Mouse (Mus musculus) lung, embryonic 15.5 days (tissue): ENCODE results near the gene Pik3r4. TPM values are rescaled to one million over a fixed set of nuclear protein-coding genes. Genes with fewer than 3 reads are reported as not detected.

Experiments
- ATAC-seq: fragments of 200-750 bp; cut with Nextera tagmentation; 2 replicates; pipeline ENCODE4 v1.8.0; 2017; ENCODE audit warnings: moderate number of reproducible peaks, borderline replicate concordance; ENCODE audit not compliant: low FRiP score, low TSS enrichment; ENCODE audit errors: extremely low read depth
- H3K27ac ChIP-seq: fragments of 300-500 bp; sonication (generic); 2 replicates; pipeline ENCODE4 v1.5.1; 2015; ENCODE audit warnings: moderate library complexity, mild to moderate bottlenecking, inconsistent platforms
- H3K27me3 ChIP-seq: fragments of 300-500 bp; sonication (generic); 2 replicates; pipeline ENCODE4 v1.6.1; 2015; ENCODE audit warnings: inconsistent platforms
- H3K36me3 ChIP-seq: fragments of 300-500 bp; sonication (generic); 2 replicates; pipeline ENCODE4 v1.6.1; 2015; ENCODE audit warnings: inconsistent platforms
- H3K4me1 ChIP-seq: fragments of 300-500 bp; sonication (generic); 2 replicates; pipeline ENCODE4 v1.6.1; 2015; ENCODE audit warnings: inconsistent platforms
- H3K4me2 ChIP-seq: fragments of 300-500 bp; sonication (generic); 2 replicates; pipeline ENCODE4 v1.6.1; 2015; ENCODE audit warnings: inconsistent platforms, mild to moderate bottlenecking, moderate library complexity
- H3K4me3 ChIP-seq: fragments of 300-500 bp; sonication (generic); 2 replicates; pipeline ENCODE4 v1.5.1; 2015; ENCODE audit warnings: mild to moderate bottlenecking, inconsistent platforms
- H3K9ac ChIP-seq: fragments of 300-500 bp; sonication (generic); 2 replicates; pipeline ENCODE4 v1.6.1; 2015; ENCODE audit warnings: inconsistent platforms
- H3K9me3 ChIP-seq: fragments of 300-500 bp; sonication (generic); 2 replicates; pipeline ENCODE4 v1.6.1; 2016; ENCODE audit warnings: inconsistent platforms
- WGBS: fragments of 180-500 bp; shearing (Covaris S2); methylation state at CpG from one replicate; pipeline ENCODE4 v1.1.7; 2015; 5-methylcytosine and 5-hydroxymethylcytosine counted together
- polyA plus RNA-seq: library from polyadenylated mRNA; unstranded; fragments of >200 nt; fragmentation: Nextera tagmentation; extraction: Ambion mirVana; gene quantifications from 2 replicates; pipeline ENCODE4 v1.2.1, GENCODE M21; 2015

Gene Pik3r4
- polyA plus RNA-seq, 1 experiment from 2014 or later, result 20.4 TPM

GRCm38 (mm10) chr9:105670916-105671315, 28.1 kb downstream of the Pik3r4 start:
- no peak for ATAC-seq
- H3K9me3 ChIP-seq, result no peaks in the 10 kb centered on the region
- H3K36me3 ChIP-seq, result peaks cover 21% of the 10 kb centered on the region
- H3K27ac ChIP-seq, result peak overlapping the region; percentile 22; the same call in 1 of the 2 replicates
- H3K4me1 ChIP-seq, result 0 out of 2 replicates have a peak, but pooled peaks cover 3% of the 10 kb centered on the region
- H3K4me3 ChIP-seq, result no peak overlapping the region
- no peak overlapping the region for H3K9ac ChIP-seq
- 51% methylated on average over 4 of the region's 4 CpGs for WGBS
- H3K27me3 ChIP-seq, result no peaks in the 10 kb centered on the region
- no peak overlapping the region for H3K4me2 ChIP-seq

DNA sequence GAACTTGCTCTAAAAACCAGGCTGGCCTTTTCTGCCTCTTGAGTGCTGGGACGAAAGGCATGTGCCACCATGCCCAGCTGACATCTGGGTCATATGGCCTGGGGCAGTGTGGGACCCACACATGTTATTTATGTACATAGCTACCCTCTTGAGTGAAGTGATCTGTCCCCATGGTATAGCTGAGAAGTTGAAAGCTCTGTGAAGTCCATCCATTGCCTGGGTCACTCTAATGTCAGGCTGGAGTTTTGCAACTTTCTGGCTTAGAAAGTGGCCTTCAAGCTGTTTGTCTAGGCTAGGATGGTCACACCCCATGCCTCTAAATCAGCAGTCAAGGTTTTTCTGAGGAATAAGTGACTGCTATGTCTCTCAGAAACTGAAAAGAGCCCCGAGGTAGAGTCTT, 29.3 kb downstream of the Pik3r4 start:
- ATAC-seq, result no peak
- 0 out of 2 replicates have a peak overlapping the region, but pooled peaks have one; percentile 5 for H3K27ac ChIP-seq
- H3K4me3 ChIP-seq, result no peak overlapping the region
- H3K36me3 ChIP-seq, result peaks cover 25% of the 10 kb centered on the region
- H3K27me3 ChIP-seq, result no peaks in the 10 kb centered on the region
- no peaks in the 10 kb centered on the region for H3K9me3 ChIP-seq
- 58% methylated on average over 2 of the region's 2 CpGs for WGBS
- H3K9ac ChIP-seq, result no peak overlapping the region
- no peak overlapping the region for H3K4me2 ChIP-seq
- 0 out of 2 replicates have a peak, but pooled peaks cover 3% of the 10 kb centered on the region for H3K4me1 ChIP-seq

GRCm38 (mm10) chr9:105675941-105676340, 33.2 kb downstream of the Pik3r4 start:
- Histone ChIP-seq H3K9ac (no peak overlapping the region), H3K9me3 (no peaks in the 10 kb centered on the region), H3K4me1 (0 out of 2 replicates have a peak, but pooled peaks cover 3% of the 10 kb centered on the region), H3K4me3 (no peak overlapping the region), H3K36me3 (peaks cover 21% of the 10 kb centered on the region), H3K27ac (no peak overlapping the region), H3K4me2 (no peak overlapping the region), H3K27me3 (no peaks in the 10 kb centered on the region)
- WGBS, result 57% methylated on average over 11 of the region's 11 CpGs
- no peak for ATAC-seq

DNA sequence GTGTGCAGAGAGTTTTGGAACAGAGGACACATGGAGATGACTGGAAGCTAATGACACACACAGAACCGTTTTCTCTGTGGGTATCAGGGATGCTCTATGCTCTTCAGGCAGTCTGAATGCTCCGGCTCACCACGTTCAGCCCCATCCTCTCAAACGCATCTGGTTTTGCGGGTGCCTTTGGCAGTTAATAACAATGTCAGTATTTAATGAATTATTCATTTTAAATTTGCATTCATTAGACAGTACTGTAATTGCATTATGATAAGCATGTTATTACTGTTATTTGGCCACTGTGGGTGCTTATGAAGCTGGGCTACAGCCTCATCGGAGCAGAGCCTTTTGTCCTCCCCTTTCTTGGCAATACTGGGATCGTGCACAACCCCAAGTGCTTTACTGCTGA, 38.6 kb downstream of the Pik3r4 start:
- ATAC-seq, result no peak
- H3K4me2 ChIP-seq, result no peak overlapping the region
- no peaks in the 10 kb centered on the region for H3K4me1 ChIP-seq
- H3K36me3 ChIP-seq, result peaks cover 39% of the 10 kb centered on the region
- no peaks in the 10 kb centered on the region for H3K27me3 ChIP-seq
- no peak overlapping the region for H3K27ac ChIP-seq
- 89% methylated on average over 7 of the region's 7 CpGs for WGBS
- H3K9ac ChIP-seq, result no peak overlapping the region
- H3K9me3 ChIP-seq, result no peaks in the 10 kb centered on the region
- H3K4me3 ChIP-seq, result no peak overlapping the region

- no peaks in the 10 kb centered on the region for H3K9me3 ChIP-seq
- H3K36me3 ChIP-seq, result peaks cover 40% of the 10 kb centered on the region
- WGBS, result 81% methylated on average over 13 of the region's 13 CpGs
- H3K27me3 ChIP-seq, result no peaks in the 10 kb centered on the region
- no peak overlapping the region for H3K4me2 ChIP-seq
- H3K9ac ChIP-seq, result no peak overlapping the region
- no peak overlapping the region for H3K27ac ChIP-seq
- no peaks in the 10 kb centered on the region for H3K4me1 ChIP-seq
- ATAC-seq, result no peak
- H3K4me3 ChIP-seq, result no peak overlapping the region
Observed at GRCm38 (mm10) chr9:105684549-105685165, 41.9 kb downstream of the Pik3r4 start.

DNA sequence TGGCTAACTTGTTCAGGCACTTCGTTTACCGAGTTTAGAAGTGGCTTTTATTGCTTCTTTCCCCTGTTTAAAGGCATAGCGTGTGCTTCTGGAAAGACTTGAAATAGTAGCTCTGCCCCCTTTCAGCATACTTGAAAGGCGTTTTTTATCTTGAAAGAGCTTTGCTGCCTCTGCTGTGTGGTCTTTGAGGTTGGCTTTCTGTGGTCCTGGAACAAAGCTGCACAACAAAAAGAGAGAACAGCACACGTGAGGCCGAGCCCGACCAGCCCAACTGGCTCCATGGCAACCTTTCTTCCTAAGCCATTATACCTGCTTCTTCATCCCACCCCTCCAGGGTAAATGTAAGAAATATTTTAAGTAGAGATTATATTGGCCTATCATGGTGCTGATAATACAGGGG, 46.7 kb downstream of the Pik3r4 start:
- ATAC-seq, result no peak
- Histone ChIP-seq H3K4me1 (no peaks in the 10 kb centered on the region), H3K27me3 (no peaks in the 10 kb centered on the region), H3K9ac (no peak overlapping the region), H3K9me3 (no peaks in the 10 kb centered on the region), H3K4me2 (no peak overlapping the region), H3K36me3 (peaks cover 28% of the 10 kb centered on the region), H3K27ac (no peak overlapping the region), H3K4me3 (no peak overlapping the region)
- WGBS, result 52% methylated on average over 7 of the region's 7 CpGs

- Histone ChIP-seq H3K4me1 (peaks cover 12% of the 10 kb centered on the region; the same call in 1 of the 2 replicates), H3K36me3 (peaks cover 7% of the 10 kb centered on the region; the same call in 1 of the 2 replicates), H3K4me2 (no peak overlapping the region), H3K9me3 (no peaks in the 10 kb centered on the region), H3K9ac (no peak overlapping the region), H3K4me3 (no peak overlapping the region), H3K27me3 (no peaks in the 10 kb centered on the region), H3K27ac (no peak overlapping the region)
- 88% methylated on average over 14 of the region's 14 CpGs for WGBS
- no peak for ATAC-seq
Observed at GRCm38 (mm10) chr9:105692472-105692871, 49.7 kb downstream of the Pik3r4 start.

DNA sequence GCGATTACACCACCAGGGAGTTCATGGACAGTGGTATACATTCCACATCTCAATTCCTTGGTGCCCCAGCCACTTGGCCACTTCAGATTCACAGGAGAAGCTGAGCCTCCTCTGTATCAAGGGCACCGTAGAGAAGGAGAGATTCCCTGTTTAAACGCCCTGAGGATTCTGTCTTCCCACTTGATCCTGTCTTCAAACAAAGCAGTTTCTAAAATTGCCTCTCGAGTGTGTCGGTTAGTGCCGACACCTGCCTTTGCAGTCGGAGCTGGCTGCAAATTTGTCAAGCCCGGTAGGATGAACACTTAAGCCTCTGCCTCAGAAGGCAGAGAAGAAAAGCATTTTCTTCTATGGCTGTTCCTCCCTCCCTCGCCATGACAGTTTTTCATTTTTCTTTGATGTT, 50.3 kb downstream of the Pik3r4 start:
- Histone ChIP-seq H3K9ac (no peak overlapping the region), H3K4me1 (peaks cover 15% of the 10 kb centered on the region; the same call in 1 of the 2 replicates), H3K9me3 (no peaks in the 10 kb centered on the region), H3K27ac (no peak overlapping the region), H3K4me3 (no peak overlapping the region), H3K36me3 (peaks cover 5% of the 10 kb centered on the region; the same call in 1 of the 2 replicates), H3K4me2 (no peak overlapping the region), H3K27me3 (no peaks in the 10 kb centered on the region)
- WGBS, result 55% methylated on average over 9 of the region's 9 CpGs
- ATAC-seq, result no peak

GRCm38 (mm10) chr9:105693854-105694253, 51.1 kb downstream of the Pik3r4 start:
- Histone ChIP-seq H3K27me3 (no peaks in the 10 kb centered on the region), H3K27ac (no peak overlapping the region), H3K4me2 (no peak overlapping the region), H3K9ac (no peak overlapping the region), H3K4me3 (no peak overlapping the region), H3K4me1 (peaks cover 22% of the 10 kb centered on the region), H3K9me3 (no peaks in the 10 kb centered on the region), H3K36me3 (no peaks in the 10 kb centered on the region)
- no peak for ATAC-seq
- under 1% methylated on average over 5 of the region's 5 CpGs for WGBS

DNA sequence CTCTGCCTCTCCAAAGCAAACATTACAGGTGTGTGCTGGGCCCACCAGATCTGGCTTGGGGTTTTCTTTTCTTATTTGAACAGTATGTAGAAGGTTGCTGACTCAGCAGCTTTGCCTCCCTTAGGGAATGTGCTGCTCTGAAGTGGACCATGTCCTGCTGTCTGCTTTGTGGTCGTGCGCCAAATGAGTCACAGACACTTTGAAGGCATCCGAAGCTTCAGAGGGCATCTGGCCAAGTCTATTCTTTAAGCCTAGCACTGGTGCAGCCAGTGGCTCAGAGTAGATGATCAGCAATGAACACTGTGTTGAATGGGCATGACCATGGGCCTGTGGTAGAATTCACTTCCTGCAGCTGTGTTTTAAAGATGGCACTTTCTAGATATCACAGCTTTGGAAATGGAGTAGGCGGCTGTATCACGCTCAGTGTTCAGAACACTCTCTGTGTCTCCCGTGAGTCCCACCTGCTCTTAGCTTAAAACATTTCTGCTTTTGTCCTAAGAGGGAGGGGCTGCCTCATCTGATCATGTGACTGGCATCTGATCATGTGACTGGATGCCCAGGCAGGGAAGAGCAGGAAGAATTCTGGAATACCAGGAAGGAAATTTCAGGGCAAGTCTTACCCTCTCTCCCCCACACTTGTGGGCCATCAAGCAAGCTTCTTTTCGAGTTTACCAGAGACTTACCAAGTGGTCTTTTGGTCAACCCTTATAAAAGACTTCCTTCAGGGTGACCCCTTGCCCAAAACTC, 54.2 kb downstream of the Pik3r4 start:
- Histone ChIP-seq H3K36me3 (no peaks in the 10 kb centered on the region), H3K4me1 (peaks cover 38% of the 10 kb centered on the region), H3K4me3 (no peak overlapping the region), H3K9ac (no peak overlapping the region), H3K27ac (no peak overlapping the region), H3K27me3 (no peaks in the 10 kb centered on the region), H3K9me3 (no peaks in the 10 kb centered on the region), H3K4me2 (no peak overlapping the region)
- 65% methylated on average over 7 of the region's 7 CpGs for WGBS
- ATAC-seq, result 0 out of 2 replicates have a peak, but pooled peaks have one; percentile 23

GRCm38 (mm10) chr9:105697764-105698396, 55.1 kb downstream of the Pik3r4 start:
- peak; percentile 80; the same call in 1 of the 2 replicates for ATAC-seq
- no peaks in the 10 kb centered on the region for H3K36me3 ChIP-seq
- WGBS, result 32% methylated on average over 9 of the region's 9 CpGs
- H3K27ac ChIP-seq, result 0 out of 2 replicates have a peak overlapping the region, but pooled peaks have one; percentile 6
- no peaks in the 10 kb centered on the region for H3K9me3 ChIP-seq
- no peak overlapping the region for H3K4me2 ChIP-seq
- peaks cover 42% of the 10 kb centered on the region for H3K4me1 ChIP-seq
- H3K27me3 ChIP-seq, result no peaks in the 10 kb centered on the region
- no peak overlapping the region for H3K9ac ChIP-seq
- no peak overlapping the region for H3K4me3 ChIP-seq

- no peak overlapping the region for H3K4me2 ChIP-seq
- no peaks in the 10 kb centered on the region for H3K9me3 ChIP-seq
- no peak overlapping the region for H3K27ac ChIP-seq
- H3K4me3 ChIP-seq, result no peak overlapping the region
- H3K27me3 ChIP-seq, result no peaks in the 10 kb centered on the region
- no peak for ATAC-seq
- peaks cover 42% of the 10 kb centered on the region for H3K4me1 ChIP-seq
- H3K36me3 ChIP-seq, result no peaks in the 10 kb centered on the region
- no peak overlapping the region for H3K9ac ChIP-seq
- 58% methylated on average over 6 of the region's 6 CpGs for WGBS
Observed at GRCm38 (mm10) chr9:105700702-105701101, 57.9 kb downstream of the Pik3r4 start.
